ENCODE assay signal across 8 mouse cellular contexts in the genomic region with DNA sequence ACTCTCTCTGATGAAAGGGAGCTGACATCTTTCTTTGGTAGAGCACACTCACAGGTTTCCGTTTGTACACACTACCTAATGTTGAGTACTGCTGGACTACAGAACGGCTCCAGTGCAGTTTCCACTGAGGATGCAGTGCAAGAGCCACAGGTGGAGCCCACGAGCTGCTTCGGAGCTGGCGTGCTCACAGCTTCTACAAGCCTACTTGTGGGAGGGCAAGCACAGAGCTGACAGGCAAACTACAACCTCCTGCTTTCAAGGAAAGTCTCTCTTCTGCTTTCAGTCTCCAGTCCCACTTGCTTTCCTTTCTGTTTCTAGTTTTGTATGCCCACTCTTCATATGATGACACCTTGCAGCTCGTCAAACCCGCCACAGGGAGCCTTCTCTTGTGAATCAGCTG.
A peak's percentile ranks its signal among the peaks of the same experiment; 100 is the strongest.
DNase-seq lines count a peak whose midpoint lies in the region; ATAC-seq and TF ChIP-seq lines count a peak whose summit lies in the region.
"Had no signal": no experiment of that assay in that cellular context is flagged by ENCODE, and none has a peak within 500 bp of the region (broad histone marks: within the 10 kb centered on the region; RNA-seq: fewer than 3 reads in every experiment).

No protein-coding gene starts in this region.

- no peak for TF ChIP-seq EP300 in stomach, postnatal 0 days (optimal IDR thresholded peaks at IDR 0.05)

- TF ChIP-seq CTCF in stomach, postnatal 0 days (IDR thresholded peaks at IDR 0.05; ENCODE audit: low read depth): peak; percentile 74

- H3K27me3 ChIP-seq in stomach, postnatal 0 days (ENCODE audit: control insufficient read depth, insufficient read depth, low read length): no peaks in the 10 kb centered on the region
- H3K27me3 ChIP-seq: liver, embryonic 13.5 days had no signal

- H3K4me1 ChIP-seq in stomach, postnatal 0 days (replicated peaks; ENCODE audit: control insufficient read depth, insufficient read depth): no peaks in the 10 kb centered on the region

- H3K36me3 ChIP-seq in stomach, postnatal 0 days (ENCODE audit: control insufficient read depth, insufficient read depth, low read length): no peaks in the 10 kb centered on the region
- H3K36me3 ChIP-seq: liver, embryonic 13.5 days had no signal

- no peaks in the 10 kb centered on the region for H3K9me3 ChIP-seq in stomach, postnatal 0 days (ENCODE audit: control insufficient read depth, low read length)
- H3K9me3 ChIP-seq: liver, embryonic 13.5 days had no signal

- DNase-seq in ovary, adult 18-20 months (ENCODE audit: low spot score): peak; percentile 16
- DNase-seq in ovary, postnatal 10 days (ENCODE audit: low spot score): no peak
- DNase-seq in cerebellum, adult 8-10 months: peak; percentile 22
- peak; percentile 40 to 67 for DNase-seq in frontal cortex, postnatal 36 days (ENCODE audit: low spot score in 2 of 2)
- peak; percentile 39 for DNase-seq in layer of hippocampus, adult 9-11 months
- peak; percentile 38 to 41 for DNase-seq in lung, postnatal 4 days
- peak; percentile 41 for DNase-seq in stomach, postnatal 0 days (ENCODE audit: low spot score)
- DNase-seq: liver, embryonic 13.5 days had no signal

- H3K27ac ChIP-seq in stomach, postnatal 0 days (replicated peaks): no peak overlapping the region
- H3K27ac ChIP-seq: liver, embryonic 13.5 days had no signal

- H3K4me2 ChIP-seq in stomach, postnatal 0 days (replicated peaks; ENCODE audit: low read depth): no peak overlapping the region
- H3K4me2 ChIP-seq: liver, embryonic 13.5 days had no signal

- WGBS in stomach, postnatal 0 days: 27% methylated on average over 7 of the region's 7 CpGs

- no peak overlapping the region for H3K9ac ChIP-seq in stomach, postnatal 0 days (ENCODE audit: low read length)
- H3K9ac ChIP-seq: liver, embryonic 13.5 days had no signal

- no peak overlapping the region for H3K4me3 ChIP-seq in stomach, postnatal 0 days (ENCODE audit: low read depth, low read length)
- H3K4me3 ChIP-seq: liver, embryonic 13.5 days had no signal

- ATAC-seq in stomach, postnatal 0 days (ENCODE audit: low FRiP score, low TSS enrichment): no peak
